ENCODE assay signal across 15 mouse cellular contexts in the genomic region with DNA sequence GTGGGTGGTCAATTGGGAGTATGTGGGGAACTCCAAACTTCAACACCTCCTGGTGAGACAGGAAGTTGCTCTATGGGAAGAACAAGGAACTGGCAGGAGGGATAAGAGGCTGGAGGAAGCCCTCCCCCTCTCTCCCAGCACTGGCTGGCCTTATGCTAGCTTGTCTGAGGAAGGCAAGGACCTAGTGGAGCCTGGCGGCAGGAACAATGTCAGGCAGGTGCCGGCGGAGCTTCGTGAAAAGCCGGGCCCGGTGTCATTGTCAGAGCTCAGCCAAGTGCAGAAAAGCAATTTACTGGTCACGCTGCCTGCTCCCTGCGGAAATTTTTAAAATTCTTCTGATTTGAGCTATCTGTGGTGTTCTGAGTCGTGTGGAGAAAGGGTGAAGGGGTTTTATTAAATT. TPM values are rescaled to one million over a fixed set of nuclear protein-coding genes. Genes with fewer than 3 reads are reported as not detected.
DNase-seq lines count a peak whose midpoint lies in the region; ATAC-seq lines count a peak whose summit lies in the region.
"Had no signal": no experiment of that assay in that cellular context is flagged by ENCODE, and none has a peak within 500 bp of the region (broad histone marks: within the 10 kb centered on the region; RNA-seq: fewer than 3 reads in every experiment).

No protein-coding gene starts in this region.

- no peak overlapping the region for H3K9ac ChIP-seq in heart, embryonic 15.5 days
- no peak overlapping the region for H3K9ac ChIP-seq in heart, embryonic 11.5 days (ENCODE audit: low read depth, low read length)
- H3K9ac ChIP-seq in midbrain, embryonic 13.5 days (replicated peaks): no peak overlapping the region
- H3K9ac ChIP-seq in hindbrain, embryonic 11.5 days (ENCODE audit: low read depth, low read length): no peak overlapping the region
- H3K9ac ChIP-seq in neural tube, embryonic 12.5 days: no peak overlapping the region
- no peak overlapping the region for H3K9ac ChIP-seq in forebrain, embryonic 15.5 days (replicated peaks)
- H3K9ac ChIP-seq: heart, embryonic 12.5 days had no signal

- no peaks in the 10 kb centered on the region for H3K9me3 ChIP-seq in heart, embryonic 15.5 days (replicated peaks)
- no peaks in the 10 kb centered on the region for H3K9me3 ChIP-seq in heart, embryonic 11.5 days (replicated peaks; ENCODE audit: control insufficient read depth, low read length)
- H3K9me3 ChIP-seq in midbrain, embryonic 10.5 days (replicated peaks): no peaks in the 10 kb centered on the region
- H3K9me3 ChIP-seq in midbrain, embryonic 13.5 days: no peaks in the 10 kb centered on the region
- H3K9me3 ChIP-seq in hindbrain, embryonic 11.5 days (ENCODE audit: control insufficient read depth, low read length): no peaks in the 10 kb centered on the region
- H3K9me3 ChIP-seq in neural tube, embryonic 12.5 days: no peaks in the 10 kb centered on the region
- H3K9me3 ChIP-seq in forebrain, embryonic 15.5 days: no peaks in the 10 kb centered on the region
- H3K9me3 ChIP-seq: heart, embryonic 12.5 days had no signal

- H3K27ac ChIP-seq in heart, embryonic 15.5 days: peak overlapping the region; percentile 80
- H3K27ac ChIP-seq in heart, embryonic 11.5 days (ENCODE audit: low read depth, low read length): no peak overlapping the region
- H3K27ac ChIP-seq in midbrain, embryonic 10.5 days (replicated peaks): peak overlapping the region; percentile 34
- no peak overlapping the region; the same call in 1 of the 2 replicates for H3K27ac ChIP-seq in midbrain, embryonic 13.5 days
- H3K27ac ChIP-seq in hindbrain, embryonic 11.5 days (ENCODE audit: low read depth, low read length): no peak overlapping the region
- no peak overlapping the region for H3K27ac ChIP-seq in neural tube, embryonic 12.5 days
- H3K27ac ChIP-seq in forebrain, embryonic 15.5 days (replicated peaks): no peak overlapping the region

- peak overlapping the region; percentile 24; the same call in 1 of the 2 replicates for H3K4me2 ChIP-seq in heart, embryonic 15.5 days
- H3K4me2 ChIP-seq in heart, embryonic 11.5 days: no peak overlapping the region
- H3K4me2 ChIP-seq in midbrain, embryonic 13.5 days (replicated peaks): no peak overlapping the region; the same call in 1 of the 2 replicates
- H3K4me2 ChIP-seq in hindbrain, embryonic 11.5 days (replicated peaks; ENCODE audit: low read depth, low read length): no peak overlapping the region
- H3K4me2 ChIP-seq in neural tube, embryonic 12.5 days (replicated peaks): peak overlapping the region; percentile 90; the same call in 1 of the 2 replicates
- no peak overlapping the region for H3K4me2 ChIP-seq in forebrain, embryonic 15.5 days (replicated peaks)
- H3K4me2 ChIP-seq: heart, embryonic 12.5 days had no signal

- DNase-seq in midbrain, embryonic 10.5 days (ENCODE audit: low spot score): peak; percentile 64
- DNase-seq in hindbrain, embryonic 11.5 days (ENCODE audit: low spot score): peak; percentile 47
- DNase-seq: adrenal gland, adult 8-10 months; B cell, adult 2 months; lung, adult 18-20 months; right cerebral cortex, adult 18-20 months had no signal

- ATAC-seq in heart, embryonic 15.5 days (replicated peaks; ENCODE audit: insufficient number of reproducible peaks, insufficient read depth, low FRiP score, low read depth): no peak
- no peak for ATAC-seq in heart, embryonic 11.5 days (replicated peaks; ENCODE audit: insufficient number of reproducible peaks, low FRiP score, low TSS enrichment)
- no peak for ATAC-seq in midbrain, embryonic 13.5 days
- ATAC-seq in hindbrain, embryonic 11.5 days (ENCODE audit: low FRiP score): no peak
- ATAC-seq in neural tube, embryonic 12.5 days (ENCODE audit: low FRiP score, low read depth): no peak
- no peak for ATAC-seq in forebrain, embryonic 15.5 days (replicated peaks)
- ATAC-seq in activated CD4-positive, CD25-positive, alpha-beta regulatory T cell, adult 4 months: no peak

- WGBS in heart, embryonic 15.5 days: 30% methylated on average over 9 of the region's 9 CpGs
- WGBS in heart, embryonic 11.5 days (ENCODE audit: insufficient replicate concordance): 27% methylated on average over 9 of the region's 9 CpGs
- 10% methylated on average over 9 of the region's 9 CpGs for WGBS in midbrain, embryonic 10.5 days
- 7% methylated on average over 9 of the region's 9 CpGs for WGBS in midbrain, embryonic 13.5 days
- WGBS in hindbrain, embryonic 11.5 days: 6% methylated on average over 9 of the region's 9 CpGs
- 15% methylated on average over 9 of the region's 9 CpGs for WGBS in neural tube, embryonic 12.5 days
- 11% methylated on average over 9 of the region's 9 CpGs for WGBS in forebrain, embryonic 15.5 days

- H3K4me1 ChIP-seq in heart, embryonic 15.5 days (replicated peaks): peaks cover 62% of the 10 kb centered on the region
- H3K4me1 ChIP-seq in heart, embryonic 11.5 days (ENCODE audit: control insufficient read depth, insufficient read depth, low read length): peaks cover 29% of the 10 kb centered on the region
- H3K4me1 ChIP-seq in midbrain, embryonic 10.5 days: peaks cover 72% of the 10 kb centered on the region
- peaks cover 46% of the 10 kb centered on the region for H3K4me1 ChIP-seq in midbrain, embryonic 13.5 days (replicated peaks)
- H3K4me1 ChIP-seq in hindbrain, embryonic 11.5 days (replicated peaks; ENCODE audit: control insufficient read depth, insufficient read depth, low read length): peaks cover 16% of the 10 kb centered on the region
- H3K4me1 ChIP-seq in neural tube, embryonic 12.5 days: peaks cover 29% of the 10 kb centered on the region
- H3K4me1 ChIP-seq in forebrain, embryonic 15.5 days: peaks cover 38% of the 10 kb centered on the region

- peaks cover 19% of the 10 kb centered on the region for H3K27me3 ChIP-seq in heart, embryonic 15.5 days
- H3K27me3 ChIP-seq in heart, embryonic 11.5 days (ENCODE audit: control insufficient read depth, insufficient read depth, low read length): peaks cover 30% of the 10 kb centered on the region
- H3K27me3 ChIP-seq in midbrain, embryonic 10.5 days (ENCODE audit: low read depth, poor library complexity, severe bottlenecking): peaks cover 49% of the 10 kb centered on the region
- H3K27me3 ChIP-seq in midbrain, embryonic 13.5 days: peaks cover 39% of the 10 kb centered on the region
- H3K27me3 ChIP-seq in hindbrain, embryonic 11.5 days (ENCODE audit: control insufficient read depth, insufficient read depth, low read length): peaks cover 17% of the 10 kb centered on the region
- H3K27me3 ChIP-seq in neural tube, embryonic 12.5 days (replicated peaks): peaks cover 31% of the 10 kb centered on the region
- peaks cover 11% of the 10 kb centered on the region; the same call in 1 of the 2 replicates for H3K27me3 ChIP-seq in forebrain, embryonic 15.5 days

- no peaks in the 10 kb centered on the region for H3K36me3 ChIP-seq in heart, embryonic 15.5 days
- no peaks in the 10 kb centered on the region for H3K36me3 ChIP-seq in heart, embryonic 11.5 days (ENCODE audit: control insufficient read depth, insufficient read depth, low read length)
- H3K36me3 ChIP-seq in midbrain, embryonic 10.5 days: no peaks in the 10 kb centered on the region
- H3K36me3 ChIP-seq in midbrain, embryonic 13.5 days: no peaks in the 10 kb centered on the region
- no peaks in the 10 kb centered on the region for H3K36me3 ChIP-seq in hindbrain, embryonic 11.5 days (ENCODE audit: control insufficient read depth, insufficient read depth, low read length)
- no peaks in the 10 kb centered on the region for H3K36me3 ChIP-seq in neural tube, embryonic 12.5 days
- no peaks in the 10 kb centered on the region for H3K36me3 ChIP-seq in forebrain, embryonic 15.5 days
- H3K36me3 ChIP-seq: heart, embryonic 12.5 days had no signal

- H3K4me3 ChIP-seq in heart, embryonic 15.5 days: no peak overlapping the region
- no peak overlapping the region for H3K4me3 ChIP-seq in heart, embryonic 11.5 days (ENCODE audit: low read depth, low read length)
- H3K4me3 ChIP-seq in midbrain, embryonic 10.5 days: peak overlapping the region; percentile 22
- H3K4me3 ChIP-seq in midbrain, embryonic 13.5 days (replicated peaks): no peak overlapping the region
- no peak overlapping the region for H3K4me3 ChIP-seq in hindbrain, embryonic 11.5 days (ENCODE audit: low read depth, low read length)
- H3K4me3 ChIP-seq in neural tube, embryonic 12.5 days: no peak overlapping the region
- H3K4me3 ChIP-seq in forebrain, embryonic 15.5 days: no peak overlapping the region
- H3K4me3 ChIP-seq: erythroblast, embryonic 14.5 days; heart, embryonic 12.5 days had no signal

RNA-seq across cellular contexts. Expression of gene Fgf18, which starts 3.3 kb away (rescaled TPM):
- polyA plus RNA-seq in heart, embryonic 15.5 days (2015; fragmentation: Nextera tagmentation; extraction: Ambion mirVana): 9.1 and 9.5 TPM in 2 replicates
- 1.8 and 2.5 TPM in 2 replicates for polyA plus RNA-seq in heart, embryonic 11.5 days (2014; fragmentation: Nextera tagmentation; extraction: Ambion mirVana)
- 6.5 and 8.8 TPM in 2 replicates for polyA plus RNA-seq in midbrain, embryonic 10.5 days (2016; fragmentation: Nextera tagmentation; extraction: Ambion mirVana)
- 3.5 and 3.6 TPM in 2 replicates for polyA plus RNA-seq in midbrain, embryonic 13.5 days (2015; fragmentation: Nextera tagmentation; extraction: Ambion mirVana)
- polyA plus RNA-seq in hindbrain, embryonic 11.5 days (2014; fragmentation: Nextera tagmentation; extraction: Ambion mirVana): 6.4 and 8.1 TPM in 2 replicates
- 9.2 and 12.9 TPM in 2 replicates for polyA plus RNA-seq in neural tube, embryonic 12.5 days (2016; fragmentation: Nextera tagmentation; extraction: Ambion mirVana)
- polyA plus RNA-seq in forebrain, embryonic 15.5 days (2015; fragmentation: Nextera tagmentation; extraction: Ambion mirVana): 3.0 and 4.3 TPM in 2 replicates
- polyA plus RNA-seq in activated CD4-positive, CD25-positive, alpha-beta regulatory T cell, adult 4 months (2017; shearing (Covaris generic)): not detected
- polyA plus RNA-seq: erythroblast, embryonic 14.5 days had no signal

RNA-seq across cellular contexts. Expression of gene Npm1, which starts 19.1 kb away (rescaled TPM):
- polyA plus RNA-seq in heart, embryonic 15.5 days (2015; fragmentation: Nextera tagmentation; extraction: Ambion mirVana): 392 and 425 TPM in 2 replicates
- 632 and 689 TPM in 2 replicates for polyA plus RNA-seq in heart, embryonic 11.5 days (2014; fragmentation: Nextera tagmentation; extraction: Ambion mirVana)
- polyA plus RNA-seq in midbrain, embryonic 10.5 days (2016; fragmentation: Nextera tagmentation; extraction: Ambion mirVana): 1,028 and 1,324 TPM in 2 replicates
- polyA plus RNA-seq in midbrain, embryonic 13.5 days (2015; fragmentation: Nextera tagmentation; extraction: Ambion mirVana): 592 and 605 TPM in 2 replicates
- polyA plus RNA-seq in hindbrain, embryonic 11.5 days (2014; fragmentation: Nextera tagmentation; extraction: Ambion mirVana): 962 and 974 TPM in 2 replicates
- 614 and 622 TPM in 2 replicates for polyA plus RNA-seq in neural tube, embryonic 12.5 days (2016; fragmentation: Nextera tagmentation; extraction: Ambion mirVana)
- polyA plus RNA-seq in forebrain, embryonic 15.5 days (2015; fragmentation: Nextera tagmentation; extraction: Ambion mirVana): 492 and 513 TPM in 2 replicates
- polyA plus RNA-seq in activated CD4-positive, CD25-positive, alpha-beta regulatory T cell, adult 4 months (2017; shearing (Covaris generic)): 1,000 to 10,000 TPM; 1,545 to 1,596 TPM

RNA-seq across cellular contexts. Expression of gene Tlx3, which starts 59.5 kb away (rescaled TPM):
- polyA plus RNA-seq in heart, embryonic 15.5 days (2015; fragmentation: Nextera tagmentation; extraction: Ambion mirVana): 0.08 and 0.27 TPM in 2 replicates
- not detected in 2 replicates for polyA plus RNA-seq in heart, embryonic 11.5 days (2014; fragmentation: Nextera tagmentation; extraction: Ambion mirVana)
- 2.0 and 3.3 TPM in 2 replicates for polyA plus RNA-seq in midbrain, embryonic 10.5 days (2016; fragmentation: Nextera tagmentation; extraction: Ambion mirVana)
- polyA plus RNA-seq in midbrain, embryonic 13.5 days (2015; fragmentation: Nextera tagmentation; extraction: Ambion mirVana): 1.3 and 1.8 TPM in 2 replicates
- 12.9 and 19.0 TPM in 2 replicates for polyA plus RNA-seq in hindbrain, embryonic 11.5 days (2014; fragmentation: Nextera tagmentation; extraction: Ambion mirVana)
- polyA plus RNA-seq in neural tube, embryonic 12.5 days (2016; fragmentation: Nextera tagmentation; extraction: Ambion mirVana): 64.6 and 83.5 TPM in 2 replicates
- polyA plus RNA-seq in forebrain, embryonic 15.5 days (2015; fragmentation: Nextera tagmentation; extraction: Ambion mirVana): 0.18 TPM in 1 of 2 replicates, not detected in the other
- not detected for polyA plus RNA-seq in activated CD4-positive, CD25-positive, alpha-beta regulatory T cell, adult 4 months (2017; shearing (Covaris generic))
- polyA plus RNA-seq: heart, embryonic 12.5 days; thymus, postnatal 0 days had no signal

Comparison
In these comparisons a context has a peak if more than half of its experiments do, and no peak if none do; other contexts are left out.
1. H3K27ac ChIP-seq: peak in heart, embryonic 15.5 days (single experiment) and midbrain, embryonic 10.5 days (single experiment); none in heart, embryonic 11.5 days (single experiment), midbrain, embryonic 13.5 days (single experiment), hindbrain, embryonic 11.5 days (single experiment), neural tube, embryonic 12.5 days (single experiment) and forebrain, embryonic 15.5 days (single experiment).
2. H3K4me2 ChIP-seq: peak in heart, embryonic 15.5 days (single experiment) and neural tube, embryonic 12.5 days (single experiment); none in heart, embryonic 11.5 days (single experiment), midbrain, embryonic 13.5 days (single experiment), hindbrain, embryonic 11.5 days (single experiment) and forebrain, embryonic 15.5 days (single experiment).